Mouse (Mus musculus): ENCODE measurements around the gene Stx19. TPM values are rescaled to one million over a fixed set of nuclear protein-coding genes. Genes with fewer than 3 reads are reported as not detected.

The Stx19 gene
- total RNA-seq (2021): not detected
- long read RNA-seq, partial matches to known transcripts: 0 of 1 reads
- long read RNA-seq, other reads (novel, unspliced or antisense): 1 of 1 reads

GRCm38 (mm10) chr16:62814491-62814890 is at the start of gene Stx19:
Gene Stx19, plus strand, starts transcription at chr16:62814676.
- no peak for DNase-seq (ENCODE audit: low spot score in 2 of 2)

- peak in 1 of 2 experiments; percentile 37 for DNase-seq (ENCODE audit: low spot score in 2 of 2)
Observed at GRCm38 (mm10) chr16:62773462-62773861, 41.0 kb upstream of the Stx19 start.

DNA sequence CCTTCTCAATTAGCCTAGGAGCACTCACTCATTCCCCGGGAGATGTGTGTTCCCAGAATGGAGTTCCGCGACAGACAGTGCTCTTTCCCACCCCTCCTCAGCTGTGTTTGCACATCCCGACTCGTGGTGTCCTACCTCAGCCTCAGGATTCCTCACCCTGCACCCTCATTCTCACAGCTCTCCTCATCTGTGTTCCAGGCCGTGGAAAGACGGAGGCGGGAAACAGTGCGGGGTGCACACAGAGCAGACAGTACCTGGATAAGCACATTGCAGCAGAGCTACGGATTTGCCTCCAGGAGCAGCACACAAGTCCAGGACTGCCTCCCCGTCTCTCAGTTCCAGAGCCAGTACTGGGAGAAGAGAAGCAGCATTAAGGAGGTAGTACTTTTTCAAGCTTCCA is 38.4 kb upstream of the Stx19 start:
- DNase-seq (ENCODE audit: low spot score in 2 of 2): no peak

DNA sequence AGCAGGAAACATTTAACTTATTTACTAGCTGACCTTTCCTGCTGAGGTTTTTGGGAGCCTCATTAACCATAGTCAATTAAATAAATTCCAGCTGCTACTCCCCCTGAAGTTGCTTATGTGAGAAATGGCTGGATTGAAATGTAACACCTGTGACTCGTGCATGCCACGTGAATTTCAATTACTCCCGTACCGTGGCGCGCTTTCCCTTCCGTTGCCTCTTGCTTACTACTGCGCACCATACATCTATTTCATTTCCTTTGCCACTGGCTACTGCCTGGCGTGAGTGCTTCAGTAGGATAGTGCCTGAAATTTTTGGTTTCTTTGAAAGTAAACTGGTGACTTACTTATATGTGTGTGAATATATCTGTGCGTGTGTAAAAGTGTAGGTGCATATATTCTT is 36.2 kb upstream of the Stx19 start:
- no peak for DNase-seq (ENCODE audit: low spot score in 2 of 2)

DNA sequence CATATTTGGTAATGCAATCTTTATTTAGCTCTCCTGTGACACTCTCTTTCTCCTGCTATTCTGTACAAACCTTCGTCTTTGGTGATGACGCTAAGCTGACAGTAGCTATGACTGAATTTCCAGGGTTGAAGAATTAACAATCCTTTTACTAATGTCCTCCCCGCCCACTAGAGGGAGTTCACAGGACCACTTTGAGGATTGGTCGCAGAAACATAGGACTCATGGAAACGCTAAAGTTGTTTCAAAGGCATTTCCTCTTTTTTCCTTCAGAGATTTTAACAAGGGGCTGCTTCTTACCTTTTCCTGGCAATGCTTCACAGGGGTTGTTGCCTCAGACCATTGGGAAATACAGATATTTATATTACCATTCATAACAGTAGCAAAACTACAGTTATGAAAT is 32.2 kb upstream of the Stx19 start:
- no peak for DNase-seq (ENCODE audit: low spot score in 2 of 2)

DNA sequence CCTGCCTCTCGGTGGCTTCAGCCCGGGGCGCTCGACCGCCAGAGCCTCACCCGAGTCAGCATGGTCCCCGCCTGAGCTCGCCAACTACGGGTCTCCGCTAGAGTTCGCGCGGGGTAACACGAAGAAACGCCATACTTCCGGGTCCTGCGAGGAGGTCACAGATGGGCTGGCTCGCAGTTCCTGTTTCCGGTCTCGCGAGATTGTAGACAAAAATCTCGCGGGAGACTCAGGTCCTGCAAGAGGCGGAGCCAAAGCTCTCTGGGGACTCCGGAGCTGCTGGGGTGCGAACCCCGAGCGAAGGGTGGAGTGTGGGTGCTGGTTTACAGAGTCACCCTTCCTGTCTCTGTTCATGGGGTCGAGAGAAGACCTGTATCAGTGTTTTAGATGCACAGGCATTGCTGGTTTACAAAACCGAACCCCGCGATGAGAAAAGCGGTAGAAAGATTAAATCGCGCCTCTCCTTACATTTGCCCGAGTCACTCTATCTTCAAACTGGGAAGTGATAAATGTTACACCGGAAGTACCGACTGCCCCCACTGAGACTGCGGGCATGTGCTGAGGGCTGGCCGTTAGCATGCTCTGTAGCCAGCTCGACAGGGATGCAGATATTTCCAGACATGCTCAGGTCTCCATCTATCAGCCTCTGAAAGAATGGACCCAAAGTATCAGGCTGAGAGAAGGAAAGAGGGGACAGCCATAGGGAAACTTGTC is 27.7 kb upstream of the Stx19 start, which contains the start of gene Nsun3:
Gene Nsun3, minus strand, starts transcription at position 198 of the 711 bp plus-strand sequence.
- peak; percentile 88 to 96 for DNase-seq (ENCODE audit: low spot score in 2 of 2)

GRCm38 (mm10) chr16:62796608-62797007 is 17.9 kb upstream of the Stx19 start:
- no peak for DNase-seq (ENCODE audit: low spot score in 2 of 2)

GRCm38 (mm10) chr16:62798808-62799207 is 15.7 kb upstream of the Stx19 start:
- DNase-seq (ENCODE audit: low spot score in 2 of 2): no peak

GRCm38 (mm10) chr16:62799426-62799825 is 15.1 kb upstream of the Stx19 start:
- DNase-seq (ENCODE audit: low spot score in 2 of 2): no peak

GRCm38 (mm10) chr16:62799839-62800238 is 14.6 kb upstream of the Stx19 start:
- no peak for DNase-seq (ENCODE audit: low spot score in 2 of 2)

DNA sequence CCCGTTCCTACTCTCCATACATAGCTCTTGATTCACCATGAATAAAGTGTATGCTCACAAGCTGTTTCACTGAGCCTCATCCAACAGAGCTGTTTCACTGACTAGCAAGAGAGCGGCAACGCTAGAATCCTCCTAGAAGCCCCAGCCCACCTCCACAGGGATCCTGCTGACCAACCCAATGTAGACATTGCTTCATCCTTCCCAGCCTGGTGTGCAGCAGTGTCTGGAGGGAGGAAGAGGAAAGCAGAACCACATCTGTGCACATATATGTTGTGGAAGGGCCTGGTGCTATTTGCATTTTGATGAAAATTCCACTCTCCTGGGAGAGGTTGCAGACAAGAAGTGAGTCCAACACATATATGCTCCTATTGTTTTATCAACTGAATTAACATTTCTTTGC is 9.9 kb upstream of the Stx19 start:
- no peak for DNase-seq (ENCODE audit: low spot score in 2 of 2)

- DNase-seq (ENCODE audit: low spot score in 2 of 2): no peak
Observed at GRCm38 (mm10) chr16:62807249-62807979, 7.1 kb upstream of the Stx19 start.

DNA sequence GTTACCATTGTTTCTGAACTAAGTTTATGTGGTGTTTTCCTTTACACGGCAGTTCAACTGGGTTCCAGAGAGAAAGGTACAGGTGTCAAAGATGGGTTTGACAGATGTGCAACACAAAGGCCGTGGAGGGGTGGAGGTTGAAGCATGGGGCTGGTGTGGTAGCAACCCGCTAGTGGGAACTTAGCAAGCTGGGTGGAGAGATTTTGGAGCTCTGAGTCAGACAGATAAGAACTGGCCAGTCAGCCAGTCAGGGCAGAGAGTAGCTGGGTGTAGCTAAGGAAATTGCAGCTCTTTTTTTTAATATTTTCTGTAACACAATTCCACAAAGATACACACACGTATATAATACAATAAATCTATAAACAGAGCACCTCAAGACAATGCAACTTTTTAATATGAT is 3.6 kb upstream of the Stx19 start:
- no peak for DNase-seq (ENCODE audit: low spot score in 2 of 2)

- DNase-seq (ENCODE audit: low spot score in 2 of 2): no peak
Observed at GRCm38 (mm10) chr16:62813790-62814189, 686 bp upstream of the Stx19 start.

GRCm38 (mm10) chr16:62822472-62822871 is 8.0 kb downstream of the Stx19 start:
- DNase-seq (ENCODE audit: low spot score in 2 of 2): no peak

DNA sequence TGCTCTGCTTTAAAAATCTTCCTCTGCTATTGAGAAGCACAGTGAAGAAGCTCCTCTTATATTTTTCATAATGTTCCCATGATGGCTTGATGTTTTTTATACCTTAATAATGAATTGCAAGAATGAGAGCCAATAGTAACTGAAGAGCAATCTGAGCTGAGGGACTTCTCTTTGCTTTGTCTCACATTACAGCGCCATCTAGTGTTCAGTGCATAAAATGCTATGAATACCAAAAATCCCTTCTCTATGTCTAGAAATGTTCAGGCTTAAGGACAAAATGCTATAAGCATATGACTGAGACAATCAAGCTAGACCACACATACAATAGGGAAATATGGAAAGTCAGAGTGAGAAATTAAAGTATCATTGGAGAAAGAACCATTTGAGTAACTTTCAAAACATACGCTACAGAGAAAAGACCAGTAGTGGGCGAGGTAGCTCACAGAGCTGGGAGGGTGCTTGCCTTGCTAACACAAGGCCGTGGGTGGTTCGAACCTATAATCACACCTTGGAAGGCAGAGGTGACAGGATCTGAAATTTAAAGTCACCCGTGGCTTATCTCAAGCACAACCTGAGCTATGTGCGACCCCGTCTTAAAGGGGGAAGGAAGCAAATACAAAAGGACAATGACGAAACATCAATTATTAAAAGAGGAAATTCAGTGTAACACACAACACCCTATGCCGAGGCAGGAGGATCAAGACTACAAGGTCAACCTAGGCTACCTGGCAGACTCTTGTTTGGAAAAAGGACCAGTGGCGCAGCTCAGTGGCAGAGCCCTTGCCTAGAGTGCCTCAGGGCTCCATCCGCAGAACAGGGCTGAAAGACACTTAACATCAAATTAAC is 11.9 kb downstream of the Stx19 start:
- DNase-seq (ENCODE audit: low spot score in 2 of 2): peak in 1 of 2 experiments; percentile 24

- no peak for DNase-seq (ENCODE audit: low spot score in 2 of 2)
Observed at GRCm38 (mm10) chr16:62832027-62832426, 17.6 kb downstream of the Stx19 start.

GRCm38 (mm10) chr16:62832481-62832880 is 18.0 kb downstream of the Stx19 start:
- peak in 1 of 2 experiments; percentile 38 for DNase-seq (ENCODE audit: low spot score in 2 of 2)

GRCm38 (mm10) chr16:62834016-62834735 is 19.7 kb downstream of the Stx19 start:
- DNase-seq (ENCODE audit: low spot score in 2 of 2): no peak

GRCm38 (mm10) chr16:62845341-62845740 is 30.9 kb downstream of the Stx19 start:
- no peak for DNase-seq (ENCODE audit: low spot score in 2 of 2)

Measured in layer of hippocampus, adult 18-20 months (tissue).